Mouse (Mus musculus): ENCODE measurements around the gene Adgrl2. TPM values are rescaled to one million over a fixed set of nuclear protein-coding genes. Genes with fewer than 3 reads are reported as not detected.

The Adgrl2 gene
- polyA plus RNA-seq, 1 experiment = 7.6 TPM

DNA sequence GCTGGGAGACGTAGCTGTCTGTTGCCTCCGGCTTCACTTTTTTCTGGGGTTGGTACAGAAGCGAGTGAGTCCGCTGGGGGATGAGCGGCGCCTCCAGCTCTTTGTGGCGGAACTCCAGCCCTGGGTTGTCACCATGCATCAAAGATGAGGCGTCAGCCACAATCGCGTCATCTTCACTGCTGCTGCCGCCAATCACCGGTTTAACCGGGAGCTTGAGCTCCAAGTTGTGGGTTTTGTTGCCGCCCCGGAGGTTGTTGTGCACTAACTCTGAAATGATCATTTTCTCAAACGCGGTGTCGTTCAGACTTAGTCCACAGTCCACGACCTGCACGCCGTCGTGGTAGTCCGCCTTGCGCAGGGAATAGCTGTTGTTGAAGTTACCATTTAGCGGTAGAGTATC lies 172.9 kb downstream of the Adgrl2 start:
- Histone ChIP-seq H3K4me3 (ENCODE audit: control insufficient read depth, insufficient read depth, low read length) (no peak overlapping the region), H3K36me3 (ENCODE audit: control insufficient read depth, insufficient read depth, low read length) (no peaks in the 10 kb centered on the region), H3K27me3 (ENCODE audit: control insufficient read depth, insufficient read depth, low read length) (no peaks in the 10 kb centered on the region), H3K4me1 (replicated peaks; ENCODE audit: control insufficient read depth, insufficient read depth, low read length) (no peaks in the 10 kb centered on the region), H3K27ac (ENCODE audit: control insufficient read depth, insufficient read depth, low read length) (no peak overlapping the region)
- TF ChIP-seq CTCF (IDR thresholded peaks at IDR 0.05; ENCODE audit: borderline replicate concordance, control insufficient read depth, extremely low read depth, insufficient read depth, low read length, poor library complexity) = no peak
- no peak for TF ChIP-seq POLR2A (IDR thresholded peaks at IDR 0.05; ENCODE audit: control insufficient read depth, extremely low read depth, insufficient read depth, low read length, poor library complexity)
- 98% methylated on average over 25 of the region's 25 CpGs for WGBS
- DNase-seq = no peak

DNA sequence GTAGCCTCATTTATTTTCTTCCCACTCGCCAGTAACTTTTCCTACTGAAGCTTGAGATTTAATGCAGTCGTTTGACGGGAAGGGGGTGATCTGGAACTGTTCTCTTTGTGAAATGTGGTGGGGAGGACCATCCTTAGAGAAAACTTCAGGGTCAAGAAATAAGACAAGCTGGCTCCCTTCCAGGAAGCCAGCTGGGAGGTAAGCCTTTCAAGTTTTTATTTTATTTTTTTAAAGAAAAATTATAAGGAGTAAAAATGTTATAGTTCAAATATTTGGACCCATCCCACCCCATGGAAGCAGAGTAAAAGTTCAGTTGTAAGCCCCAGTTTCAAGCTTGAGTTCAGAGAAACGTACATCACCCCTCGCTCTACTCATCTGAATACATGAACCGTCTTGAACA lies 177.2 kb downstream of the Adgrl2 start:
- Histone ChIP-seq H3K27ac (ENCODE audit: control insufficient read depth, insufficient read depth, low read length) (no peak overlapping the region), H3K27me3 (ENCODE audit: control insufficient read depth, insufficient read depth, low read length) (no peaks in the 10 kb centered on the region), H3K36me3 (ENCODE audit: control insufficient read depth, insufficient read depth, low read length) (no peaks in the 10 kb centered on the region), H3K4me1 (replicated peaks; ENCODE audit: control insufficient read depth, insufficient read depth, low read length) (no peaks in the 10 kb centered on the region), H3K4me3 (ENCODE audit: control insufficient read depth, insufficient read depth, low read length) (no peak overlapping the region)
- 94% methylated on average over 6 of the region's 6 CpGs for WGBS
- DNase-seq = no peak
- TF ChIP-seq POLR2A (IDR thresholded peaks at IDR 0.05; ENCODE audit: control insufficient read depth, extremely low read depth, insufficient read depth, low read length, poor library complexity) = no peak

DNA sequence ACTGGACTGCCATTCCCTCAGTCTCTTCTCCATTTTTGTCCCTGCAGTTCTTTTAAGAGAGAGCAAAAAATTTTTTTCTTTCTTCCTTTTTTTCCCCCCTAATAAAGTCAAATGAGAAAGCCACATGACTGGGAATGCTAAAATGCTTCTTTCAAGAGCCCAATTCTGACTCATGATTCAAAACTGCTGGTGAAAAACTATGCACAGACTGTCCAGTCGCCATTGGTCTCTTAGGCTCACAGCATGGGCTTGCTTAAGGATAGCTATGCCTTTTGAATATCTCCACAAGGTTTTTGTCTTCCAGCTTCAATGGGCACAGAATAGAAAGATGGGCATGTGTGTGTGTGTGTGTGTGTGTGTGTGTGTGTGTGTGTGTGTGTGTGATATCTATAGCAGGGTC lies 178.3 kb downstream of the Adgrl2 start:
- Histone ChIP-seq H3K36me3 (ENCODE audit: control insufficient read depth, insufficient read depth, low read length) (no peaks in the 10 kb centered on the region), H3K27me3 (ENCODE audit: control insufficient read depth, insufficient read depth, low read length) (no peaks in the 10 kb centered on the region), H3K27ac (ENCODE audit: control insufficient read depth, insufficient read depth, low read length) (no peak overlapping the region), H3K4me3 (ENCODE audit: control insufficient read depth, insufficient read depth, low read length) (no peak overlapping the region), H3K4me1 (replicated peaks; ENCODE audit: control insufficient read depth, insufficient read depth, low read length) (peaks cover 3% of the 10 kb centered on the region)
- TF ChIP-seq POLR2A (IDR thresholded peaks at IDR 0.05; ENCODE audit: control insufficient read depth, extremely low read depth, insufficient read depth, low read length, poor library complexity) = no peak
- no peak for TF ChIP-seq CTCF (IDR thresholded peaks at IDR 0.05; ENCODE audit: borderline replicate concordance, control insufficient read depth, extremely low read depth, insufficient read depth, low read length, poor library complexity)
- WGBS = 83% methylated on average over 1 of the region's 1 CpGs
- no peak for DNase-seq

DNA sequence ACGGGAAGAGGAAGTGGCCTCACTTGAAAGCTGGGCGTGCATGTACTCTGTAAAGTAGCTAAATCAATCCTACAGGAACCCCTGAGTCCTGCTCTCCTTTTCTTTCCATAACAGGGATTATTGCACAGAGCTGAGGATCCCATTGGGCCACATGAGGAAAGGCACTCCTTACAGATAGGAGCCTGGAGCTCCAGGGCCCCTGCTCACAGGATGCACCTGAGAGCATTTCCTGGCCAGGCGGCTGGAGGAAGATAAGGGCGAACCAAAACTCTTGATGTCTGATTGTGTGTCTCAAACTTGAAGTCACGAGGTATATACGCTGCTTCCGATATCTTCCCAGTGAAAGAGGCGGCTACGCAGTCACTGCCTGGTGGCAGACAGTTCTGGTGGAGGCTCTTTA lies 183.4 kb downstream of the Adgrl2 start:
- H3K27me3 ChIP-seq (ENCODE audit: control insufficient read depth, insufficient read depth, low read length) = no peaks in the 10 kb centered on the region
- no peak for TF ChIP-seq CTCF (IDR thresholded peaks at IDR 0.05; ENCODE audit: borderline replicate concordance, control insufficient read depth, extremely low read depth, insufficient read depth, low read length, poor library complexity)
- no peak for TF ChIP-seq POLR2A (IDR thresholded peaks at IDR 0.05; ENCODE audit: control insufficient read depth, extremely low read depth, insufficient read depth, low read length, poor library complexity)
- H3K4me1 ChIP-seq (replicated peaks; ENCODE audit: control insufficient read depth, insufficient read depth, low read length) = peaks cover 9% of the 10 kb centered on the region
- H3K27ac ChIP-seq (ENCODE audit: control insufficient read depth, insufficient read depth, low read length) = peak overlapping the region; percentile 9
- H3K4me3 ChIP-seq (ENCODE audit: control insufficient read depth, insufficient read depth, low read length) = no peak overlapping the region
- 14% methylated on average over 9 of the region's 9 CpGs for WGBS
- peak; percentile 23 for DNase-seq
- no peaks in the 10 kb centered on the region for H3K36me3 ChIP-seq (ENCODE audit: control insufficient read depth, insufficient read depth, low read length)

DNA sequence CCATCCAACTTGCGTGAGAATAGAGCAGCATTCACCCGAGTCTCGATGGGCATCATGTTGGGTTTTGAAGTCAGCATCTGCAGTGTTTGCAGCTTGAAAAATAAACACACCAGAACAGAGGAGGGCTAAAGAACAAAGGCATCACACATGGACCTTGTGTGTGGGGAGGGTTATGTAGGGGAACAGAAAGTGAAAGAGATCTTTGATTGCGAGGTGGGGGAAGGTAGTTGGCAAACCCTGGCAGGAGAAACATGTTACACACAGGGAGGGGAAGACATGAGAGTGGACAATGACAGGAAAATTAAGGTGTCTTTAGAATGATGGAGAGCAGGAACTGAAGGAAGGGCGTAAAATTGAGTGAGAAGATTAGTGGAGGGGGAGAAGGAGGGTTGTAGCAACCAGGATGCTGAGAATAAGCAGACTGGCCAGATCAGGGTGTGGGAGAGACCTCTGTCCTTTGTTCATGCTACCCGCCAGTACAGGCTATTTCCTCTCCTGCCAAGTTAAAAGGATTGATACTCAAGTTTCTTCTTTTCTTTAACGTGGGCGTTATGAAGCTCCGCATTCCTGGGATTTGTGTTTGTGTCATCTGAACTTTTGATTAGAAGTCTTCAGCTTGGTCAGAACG lies 197.0 kb downstream of the Adgrl2 start:
- Histone ChIP-seq H3K27me3 (ENCODE audit: control insufficient read depth, insufficient read depth, low read length) (no peaks in the 10 kb centered on the region), H3K4me3 (ENCODE audit: control insufficient read depth, insufficient read depth, low read length) (no peak overlapping the region), H3K4me1 (replicated peaks; ENCODE audit: control insufficient read depth, insufficient read depth, low read length) (0 out of 2 replicates have a peak, but pooled peaks cover 2% of the 10 kb centered on the region), H3K36me3 (ENCODE audit: control insufficient read depth, insufficient read depth, low read length) (no peaks in the 10 kb centered on the region), H3K27ac (ENCODE audit: control insufficient read depth, insufficient read depth, low read length) (no peak overlapping the region)
- 76% methylated on average over 10 of the region's 10 CpGs for WGBS
- DNase-seq = no peak
- TF ChIP-seq POLR2A (IDR thresholded peaks at IDR 0.05; ENCODE audit: control insufficient read depth, extremely low read depth, insufficient read depth, low read length, poor library complexity) (no peak), CTCF (IDR thresholded peaks at IDR 0.05; ENCODE audit: borderline replicate concordance, control insufficient read depth, extremely low read depth, insufficient read depth, low read length, poor library complexity) (no peak)

DNA sequence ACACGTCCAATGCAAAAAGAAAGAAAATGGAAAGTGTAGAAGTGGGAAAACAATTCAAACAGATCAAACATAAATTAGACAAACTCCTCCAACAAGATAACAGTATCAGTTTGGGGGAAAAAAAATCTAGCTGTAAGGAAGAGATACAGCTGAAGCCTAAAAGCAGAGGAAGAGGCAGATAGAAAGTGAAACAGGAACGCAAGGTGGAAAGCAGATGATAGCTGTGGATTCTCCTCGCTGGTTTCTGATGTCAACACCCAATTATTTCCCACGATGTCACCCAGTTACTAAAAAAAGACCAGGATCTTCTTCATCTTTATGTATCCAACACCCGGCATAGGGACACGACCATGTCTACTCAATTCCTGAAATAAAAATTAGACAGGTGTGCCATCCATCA lies 220.0 kb downstream of the Adgrl2 start:
- H3K27me3 ChIP-seq (ENCODE audit: control insufficient read depth, insufficient read depth, low read length) = no peaks in the 10 kb centered on the region
- no peak for DNase-seq
- no peaks in the 10 kb centered on the region for H3K4me1 ChIP-seq (replicated peaks; ENCODE audit: control insufficient read depth, insufficient read depth, low read length)
- no peak overlapping the region for H3K27ac ChIP-seq (ENCODE audit: control insufficient read depth, insufficient read depth, low read length)
- no peaks in the 10 kb centered on the region for H3K36me3 ChIP-seq (ENCODE audit: control insufficient read depth, insufficient read depth, low read length)
- TF ChIP-seq CTCF (IDR thresholded peaks at IDR 0.05; ENCODE audit: borderline replicate concordance, control insufficient read depth, extremely low read depth, insufficient read depth, low read length, poor library complexity) (no peak), POLR2A (IDR thresholded peaks at IDR 0.05; ENCODE audit: control insufficient read depth, extremely low read depth, insufficient read depth, low read length, poor library complexity) (no peak)
- WGBS = 74% methylated on average over 6 of the region's 6 CpGs
- no peak overlapping the region for H3K4me3 ChIP-seq (ENCODE audit: control insufficient read depth, insufficient read depth, low read length)

All from thymus, adult 2 months (tissue).